Mouse (Mus musculus) left cerebral cortex, adult 11 months (tissue): ENCODE measurements around the gene Pja2.
"Not testable (repeated sequence)": the region's sequence is repeated elsewhere in the genome, so short reads cannot be mapped to it uniquely, and the experiment has no call there.

Experiments
- DNase-seq: peaks from one replicate; pipeline ENCODE4 v3.0.0; 2022; ENCODE audit warnings: low spot score

Gene Pja2

GRCm38 (mm10) chr17:64331898-64332769, at the start of gene Pja2:
Gene Pja2, minus strand, starts transcription at chr17:64331916.
- DNase-seq = peak; percentile 100

- DNase-seq = peak; percentile 58
Measured at GRCm38 (mm10) chr17:64375327-64375726, 43.6 kb upstream of the Pja2 start.

GRCm38 (mm10) chr17:64363694-64364093, 32.0 kb upstream of the Pja2 start:
- DNase-seq = no peak

GRCm38 (mm10) chr17:64362570-64362969, 30.9 kb upstream of the Pja2 start:
- no peak for DNase-seq

GRCm38 (mm10) chr17:64361911-64362425, 30.3 kb upstream of the Pja2 start:
- DNase-seq = no peak

- DNase-seq = no peak
Measured at GRCm38 (mm10) chr17:64353940-64354339, 22.2 kb upstream of the Pja2 start.

GRCm38 (mm10) chr17:64346135-64346534, 14.4 kb upstream of the Pja2 start:
- DNase-seq = no peak

GRCm38 (mm10) chr17:64344576-64345172, 13.0 kb upstream of the Pja2 start:
- no peak for DNase-seq

- no peak for DNase-seq
Measured at GRCm38 (mm10) chr17:64341698-64342097, 10.0 kb upstream of the Pja2 start.

- DNase-seq = no peak
Measured at GRCm38 (mm10) chr17:64339752-64340151, 8.0 kb upstream of the Pja2 start.

GRCm38 (mm10) chr17:64337220-64337619, 5.5 kb upstream of the Pja2 start:
- no peak for DNase-seq

GRCm38 (mm10) chr17:64333956-64334355, 2.2 kb upstream of the Pja2 start:
- DNase-seq = no peak

GRCm38 (mm10) chr17:64332770-64333096, 1.0 kb upstream of the Pja2 start:
- DNase-seq = no peak

GRCm38 (mm10) chr17:64331291-64331897, 322 bp downstream of the Pja2 start:
- DNase-seq = no peak

- DNase-seq = no peak
Measured at GRCm38 (mm10) chr17:64330885-64331284, 831 bp downstream of the Pja2 start.

GRCm38 (mm10) chr17:64324556-64324955, 7.2 kb downstream of the Pja2 start:
- no peak for DNase-seq

- DNase-seq = no peak
Measured at GRCm38 (mm10) chr17:64315428-64315827, 16.3 kb downstream of the Pja2 start.

- DNase-seq = not testable (repeated sequence)
Measured at GRCm38 (mm10) chr17:64314523-64314922, 17.2 kb downstream of the Pja2 start.

- DNase-seq = no peak
Measured at GRCm38 (mm10) chr17:64297628-64298027, 34.1 kb downstream of the Pja2 start.

GRCm38 (mm10) chr17:64292740-64293139, 39.0 kb downstream of the Pja2 start:
- DNase-seq = no peak

GRCm38 (mm10) chr17:64289684-64290083, 42.0 kb downstream of the Pja2 start:
- no peak for DNase-seq

- DNase-seq = no peak
Measured at GRCm38 (mm10) chr17:64288000-64288399, 43.7 kb downstream of the Pja2 start.

- DNase-seq = no peak
Measured at GRCm38 (mm10) chr17:64286836-64287235, 44.9 kb downstream of the Pja2 start.
